Mouse (Mus musculus): ENCODE results near the gene Dip2b.
A peak's percentile ranks its signal among the peaks of the same experiment; 100 is the strongest.
"Not testable (repeated sequence)": the region's sequence is repeated elsewhere in the genome, so short reads cannot be mapped to it uniquely, and the experiment has no call there.

The Dip2b gene

GRCm38 (mm10) chr15:100220916-100221315 lies 182.5 kb downstream of the Dip2b start:
- no peak for DNase-seq (ENCODE audit: low spot score)

DNA sequence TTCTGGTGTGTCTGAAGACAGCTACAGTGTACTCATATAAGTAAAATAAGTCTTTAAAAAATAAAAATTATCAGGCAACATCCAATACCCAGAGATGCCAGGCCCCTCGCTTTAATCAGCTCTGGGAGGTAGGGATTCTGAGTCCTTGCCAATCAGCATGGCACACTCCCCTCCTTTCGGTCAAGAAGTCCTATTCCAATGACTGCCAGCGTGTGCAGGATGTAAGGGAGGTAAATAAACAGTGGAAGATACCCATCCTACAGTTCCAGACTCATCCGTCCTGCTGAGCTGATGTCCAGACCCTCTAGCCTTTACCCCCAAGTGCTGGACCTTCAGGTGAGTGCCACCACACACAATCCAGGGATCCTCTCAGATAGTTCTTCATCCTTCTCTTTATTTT lies 186.9 kb downstream of the Dip2b start:
- DNase-seq (ENCODE audit: low spot score): no peak

GRCm38 (mm10) chr15:100225891-100226290 lies 187.4 kb downstream of the Dip2b start:
- no peak for DNase-seq (ENCODE audit: low spot score)

DNA sequence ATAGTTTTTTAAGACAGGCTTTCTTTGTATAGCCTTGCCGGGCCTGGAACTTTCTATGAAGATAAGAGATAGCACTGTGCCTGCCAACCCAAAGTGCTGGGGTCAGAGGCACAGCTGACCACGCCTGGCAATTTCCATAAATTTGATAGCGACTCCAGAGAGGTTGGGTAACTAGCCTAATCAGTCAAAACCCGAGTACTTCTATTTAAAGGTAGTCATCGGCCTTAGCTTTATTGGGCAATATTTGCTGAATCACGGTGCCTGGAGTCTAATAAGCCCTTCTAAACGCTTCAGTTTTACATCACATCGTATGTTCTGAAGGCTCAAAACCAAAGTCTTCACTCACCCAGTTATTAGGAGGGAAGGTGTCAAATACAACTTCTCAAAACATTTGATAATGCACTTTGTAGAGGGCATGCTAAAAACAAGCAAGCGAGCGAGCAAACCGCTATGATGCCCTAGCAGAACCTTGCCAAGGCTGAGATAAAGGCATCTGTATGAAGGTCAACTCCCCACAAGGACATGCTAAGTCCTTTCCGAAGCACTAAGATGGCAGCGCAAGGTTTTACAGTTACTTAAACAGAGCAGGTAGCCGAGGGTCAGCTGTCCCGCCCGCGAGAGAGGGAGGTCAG lies 188.7 kb downstream of the Dip2b start:
- DNase-seq (ENCODE audit: low spot score): peak; percentile 60

DNA sequence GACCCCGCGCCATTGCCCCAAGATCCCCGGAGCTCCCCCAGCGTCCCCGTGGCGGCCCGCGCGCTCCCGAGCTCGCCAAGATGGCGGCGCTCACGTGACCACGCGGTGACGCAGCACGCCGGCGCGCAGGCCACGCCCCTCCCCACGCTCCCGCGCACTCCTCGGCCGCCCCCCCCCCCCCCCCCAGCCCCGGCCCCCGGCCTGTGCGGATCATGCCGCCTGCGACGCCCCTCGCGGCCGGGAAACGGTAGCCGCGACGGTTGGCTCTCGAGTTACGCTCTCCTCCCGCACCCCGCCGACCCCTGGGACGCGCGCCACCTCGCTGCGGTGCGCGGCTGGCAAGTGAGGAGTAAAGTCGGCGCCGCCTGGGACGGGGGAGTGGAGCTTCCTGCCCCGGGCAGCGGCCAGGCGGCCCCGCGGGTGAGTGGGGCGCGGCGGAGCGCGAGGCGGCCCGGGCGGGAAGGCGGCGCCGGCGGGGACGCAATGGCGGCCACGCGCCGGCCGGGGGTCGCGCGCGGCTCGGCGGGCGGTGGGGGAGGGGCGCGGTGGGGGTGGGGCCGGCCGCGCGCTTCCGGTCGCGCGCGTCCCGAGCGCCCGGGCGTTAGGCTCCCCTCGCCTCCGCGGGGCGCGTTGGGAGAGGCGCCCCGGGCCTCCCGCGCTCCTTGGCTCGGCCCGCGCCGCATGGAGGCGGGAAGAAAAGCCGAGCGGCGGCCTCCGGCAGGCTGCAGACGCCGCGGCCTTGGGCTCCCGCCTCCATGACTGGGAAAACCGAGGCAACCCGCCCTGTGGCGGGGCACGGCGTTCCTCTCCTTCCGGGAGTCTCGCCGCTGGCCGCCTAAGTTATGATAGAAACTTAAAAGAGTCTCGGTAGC lies 189.4 kb downstream of the Dip2b start, which contains the start of gene Atf1:
Gene Atf1 (plus strand): TSS at position 157 of the 872 bp plus-strand sequence.
- peak; percentile 90 for DNase-seq (ENCODE audit: low spot score)

- peak; percentile 35 for DNase-seq (ENCODE audit: low spot score)
Measured at GRCm38 (mm10) chr15:100228535-100229336, 190.3 kb downstream of the Dip2b start.

GRCm38 (mm10) chr15:100230655-100231054 lies 192.2 kb downstream of the Dip2b start:
- DNase-seq (ENCODE audit: low spot score): no peak

DNA sequence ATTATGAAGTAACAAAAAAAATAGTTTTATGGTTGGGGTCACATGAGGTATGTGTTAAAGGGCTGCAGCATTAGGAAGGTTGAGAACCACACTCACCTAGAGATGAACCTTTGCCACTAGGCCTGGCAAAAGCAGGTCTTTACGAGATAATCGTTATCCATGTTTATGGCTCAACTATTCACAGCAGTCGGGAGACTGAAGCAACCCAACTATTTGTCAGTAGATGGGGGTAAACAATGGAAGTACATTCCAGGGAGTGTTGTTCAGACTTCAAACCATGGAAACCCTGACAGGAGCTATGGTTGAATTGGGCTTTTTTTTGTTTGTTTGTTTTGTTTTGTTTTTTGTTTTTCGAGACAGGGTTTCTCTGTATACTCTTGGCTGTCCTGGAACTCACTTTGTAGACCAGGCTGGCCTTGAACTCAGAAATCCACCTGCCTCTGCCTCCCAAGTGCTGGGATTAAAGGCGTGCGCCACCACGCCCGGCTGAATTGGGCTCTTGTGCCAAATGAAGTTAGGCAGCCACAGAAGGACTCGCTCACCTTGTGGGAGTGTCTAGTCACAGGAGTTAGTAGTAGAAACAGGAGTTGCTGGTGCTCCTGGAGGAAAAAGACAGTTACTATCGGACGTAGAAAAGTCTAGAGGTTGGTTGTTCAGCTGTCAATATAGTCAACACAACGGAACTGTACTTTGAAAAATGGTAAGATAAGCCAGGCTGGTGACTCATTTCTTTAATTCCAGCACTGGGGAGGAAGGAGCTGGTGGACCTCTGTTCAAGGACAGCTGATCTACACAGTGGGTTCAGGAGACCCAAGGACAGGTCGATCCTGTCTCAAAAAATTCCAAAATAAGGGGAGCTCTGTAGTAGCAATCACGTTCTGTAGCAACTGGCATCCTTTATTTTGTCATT lies 193.4 kb downstream of the Dip2b start:
- DNase-seq (ENCODE audit: low spot score): peak; percentile 28

DNA sequence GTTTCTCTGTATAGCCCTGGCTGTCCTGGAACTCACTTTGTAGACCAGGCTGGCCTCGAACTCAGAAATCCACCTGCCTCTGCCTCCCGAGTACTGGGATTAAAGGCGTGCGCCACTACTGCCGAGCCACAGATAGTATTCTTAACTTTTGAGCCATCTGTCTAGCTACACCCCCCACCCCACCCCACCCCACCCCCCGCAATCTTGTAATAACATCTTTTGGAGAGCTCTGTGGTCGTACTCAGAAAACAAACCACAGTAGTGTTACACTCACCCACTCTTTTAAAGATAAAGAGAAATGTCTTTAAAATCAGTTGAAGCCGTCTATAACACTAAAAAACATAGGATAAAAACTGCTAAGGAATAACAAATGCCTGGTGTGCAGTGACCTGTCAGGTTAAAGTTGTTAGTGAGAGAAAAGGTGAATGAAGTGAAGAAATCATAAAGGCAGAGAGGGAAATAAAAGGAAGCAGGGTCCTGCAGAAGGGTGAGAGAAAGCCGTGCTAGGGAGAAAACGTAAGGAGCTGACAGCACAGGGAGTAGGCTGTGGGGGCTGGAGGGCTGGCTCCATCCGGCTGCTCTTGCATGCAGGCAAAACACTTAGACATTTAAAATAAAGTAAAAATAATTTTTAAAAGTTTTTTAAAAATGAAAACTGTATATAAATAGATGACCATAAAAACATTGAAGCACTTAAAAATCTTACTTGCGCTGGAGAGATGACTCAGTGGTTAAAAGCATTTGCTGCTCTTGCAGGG lies 196.9 kb downstream of the Dip2b start:
- no peak for DNase-seq (ENCODE audit: low spot score)

GRCm38 (mm10) chr15:100236952-100237351 lies 198.5 kb downstream of the Dip2b start:
- no peak for DNase-seq (ENCODE audit: low spot score)

DNA sequence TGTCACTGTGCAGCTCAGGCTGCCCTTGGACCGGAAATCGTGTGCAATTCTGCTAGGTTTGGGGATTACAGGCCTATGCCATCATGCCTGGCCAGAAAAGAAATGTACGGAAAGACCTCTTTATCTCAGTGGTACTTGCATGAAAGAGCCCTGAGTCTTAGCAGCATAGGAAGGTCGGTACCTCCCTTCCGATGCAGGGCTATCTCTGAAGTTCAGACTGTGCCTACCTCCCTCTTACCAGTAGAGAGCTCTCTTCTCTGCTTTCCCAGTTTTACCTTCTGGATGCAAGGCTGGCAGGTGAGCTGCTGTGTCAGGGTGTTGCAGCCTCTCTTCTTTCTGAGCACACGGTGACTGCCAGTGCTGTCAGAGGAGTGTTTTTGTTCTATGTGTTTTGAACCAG lies 203.3 kb downstream of the Dip2b start:
- no peak for DNase-seq (ENCODE audit: low spot score)

DNA sequence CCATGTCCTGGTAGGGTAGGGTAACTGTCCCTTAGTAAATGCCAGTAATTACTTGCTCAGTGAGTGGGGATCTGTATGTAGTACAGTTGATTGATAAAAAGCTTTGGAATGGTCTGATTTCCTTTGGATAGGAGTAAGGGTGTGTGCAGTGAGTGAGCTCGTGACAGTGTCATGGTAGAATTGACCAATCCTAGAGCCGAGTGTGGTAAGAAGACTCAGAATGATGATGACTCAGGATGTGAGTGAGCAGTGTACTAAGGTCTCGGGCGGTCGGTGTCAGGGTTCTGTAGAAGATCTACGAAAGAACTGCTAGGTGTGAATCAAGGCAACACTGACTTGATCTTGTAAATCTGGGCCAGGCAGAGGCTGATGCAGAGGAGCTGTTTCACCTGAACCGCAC lies 207.5 kb downstream of the Dip2b start:
- no peak for DNase-seq (ENCODE audit: low spot score)

- no peak for DNase-seq (ENCODE audit: low spot score)
Measured at GRCm38 (mm10) chr15:100247296-100247695, 208.8 kb downstream of the Dip2b start.

GRCm38 (mm10) chr15:100248665-100249433 lies 210.4 kb downstream of the Dip2b start:
- no peak for DNase-seq (ENCODE audit: low spot score)

- DNase-seq (ENCODE audit: low spot score): no peak
Measured at GRCm38 (mm10) chr15:100251153-100251780, 212.8 kb downstream of the Dip2b start.

GRCm38 (mm10) chr15:100256386-100256785 lies 217.9 kb downstream of the Dip2b start:
- no peak for DNase-seq (ENCODE audit: low spot score)

DNA sequence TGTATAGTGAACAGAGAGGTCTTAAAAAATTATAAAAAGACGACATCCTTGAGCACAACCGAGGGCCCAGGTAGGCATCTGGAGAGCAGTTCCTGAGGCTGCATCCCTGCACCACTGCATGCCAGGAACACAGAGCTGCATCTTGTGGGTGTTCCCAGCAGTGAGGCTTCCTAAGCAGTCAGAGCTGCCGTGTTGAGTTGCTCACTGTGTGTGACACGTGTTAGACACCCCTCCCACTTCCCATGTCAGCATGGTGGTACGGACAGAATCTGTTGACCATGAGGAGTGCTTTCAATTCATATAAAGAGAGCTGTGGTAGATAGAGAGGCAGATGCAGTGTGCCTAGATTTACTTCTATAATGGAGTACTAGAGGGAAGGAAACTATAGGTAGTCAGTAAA lies 218.8 kb downstream of the Dip2b start:
- DNase-seq (ENCODE audit: low spot score): no peak

GRCm38 (mm10) chr15:100258646-100259425 lies 220.4 kb downstream of the Dip2b start:
- no peak for DNase-seq (ENCODE audit: low spot score)

DNA sequence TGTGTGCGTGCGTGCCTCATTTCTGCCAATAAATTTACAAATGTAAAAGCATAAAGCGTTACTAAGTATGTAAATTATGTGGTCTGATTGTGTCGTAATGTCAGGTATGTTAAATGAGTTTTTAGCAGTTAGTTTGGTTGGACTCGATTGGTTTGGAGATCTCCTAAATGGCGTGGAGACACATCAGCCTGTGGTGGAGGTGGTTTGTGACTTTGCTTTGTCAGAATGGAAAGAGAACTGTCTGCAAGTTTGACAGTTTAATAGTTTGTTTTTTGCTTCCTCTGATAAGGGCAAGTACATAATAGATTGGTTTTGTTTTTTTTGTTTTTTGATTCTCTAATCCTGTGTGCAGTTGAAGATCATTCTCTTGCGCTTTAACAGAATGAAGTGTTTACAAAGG lies 221.9 kb downstream of the Dip2b start:
- not testable (repeated sequence) for DNase-seq (ENCODE audit: low spot score)
